24 mouse cellular contexts compared by ENCODE assay signal in the genomic region with DNA sequence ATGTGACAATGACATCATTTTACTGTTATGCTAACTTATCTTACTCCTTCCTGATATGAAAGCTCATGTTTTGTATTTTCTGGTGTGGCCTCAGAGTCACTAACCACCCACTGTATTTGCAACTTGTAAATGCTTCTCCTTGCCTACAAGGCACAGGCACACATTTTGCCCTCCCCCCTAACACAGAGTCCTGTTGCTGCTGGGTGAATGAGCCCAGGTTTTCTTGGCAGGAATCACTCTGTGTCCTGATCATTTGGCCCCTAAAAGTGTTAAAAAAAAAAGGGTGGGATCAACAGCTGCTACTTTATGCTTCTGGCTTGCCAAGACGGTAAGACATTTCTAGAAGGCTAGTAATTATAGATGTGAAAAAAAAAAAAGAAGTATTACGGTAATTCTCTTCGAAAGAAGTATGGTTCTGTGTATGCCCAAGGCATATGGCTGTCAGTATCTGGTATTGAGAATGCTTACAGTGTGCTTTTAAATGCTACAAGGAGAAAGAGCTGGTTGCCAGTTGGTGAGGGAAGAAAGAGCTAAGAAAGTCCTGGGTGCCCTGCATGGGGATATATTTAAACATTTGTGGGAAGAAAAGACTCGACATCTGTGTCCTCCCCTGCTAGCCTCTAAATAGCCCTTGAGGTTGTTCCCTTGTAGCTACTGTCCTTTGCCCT. TPM values are rescaled to one million over a fixed set of nuclear protein-coding genes. Genes with fewer than 3 reads are reported as not detected.
DNase-seq lines count a peak whose midpoint lies in the region; ATAC-seq and TF ChIP-seq lines count a peak whose summit lies in the region.
"Had no signal": no experiment of that assay in that cellular context is flagged by ENCODE, and none has a peak within 500 bp of the region (broad histone marks: within the 10 kb centered on the region; RNA-seq: fewer than 3 reads in every experiment).

No protein-coding gene starts in this region.

- peaks cover 28% of the 10 kb centered on the region for H3K4me1 ChIP-seq in forebrain, embryonic 13.5 days
- no peaks in the 10 kb centered on the region; the same call in 1 of the 2 replicates for H3K4me1 ChIP-seq in forebrain, embryonic 11.5 days (replicated peaks; ENCODE audit: control insufficient read depth, insufficient read depth, low read length)
- peaks cover 42% of the 10 kb centered on the region for H3K4me1 ChIP-seq in heart, embryonic 16.5 days (ENCODE audit: control insufficient read depth, insufficient read depth, low read length)
- H3K4me1 ChIP-seq in heart, adult 2 months (ENCODE audit: control insufficient read depth, insufficient read depth, low read length), result peaks cover 11% of the 10 kb centered on the region

- peak; percentile 50; the same call in 1 of the 2 replicates for ATAC-seq in forebrain, embryonic 13.5 days
- ATAC-seq in forebrain, embryonic 11.5 days (replicated peaks; ENCODE audit: low FRiP score), result no peak
- ATAC-seq in heart, embryonic 16.5 days (replicated peaks; ENCODE audit: extremely low read depth, insufficient read depth, low FRiP score), result no peak
- ATAC-seq in activated CD4-positive, CD25-positive, alpha-beta regulatory T cell, adult 4 months, result no peak
- ATAC-seq: midbrain, embryonic 16.5 days had no signal

- TF ChIP-seq EP300 in heart, adult 2 months (IDR thresholded peaks at IDR 0.05; ENCODE audit: insufficient read depth, low read depth, low read length), result no peak

- H3K9ac ChIP-seq in forebrain, embryonic 13.5 days, result no peak overlapping the region
- no peak overlapping the region for H3K9ac ChIP-seq in forebrain, embryonic 11.5 days (ENCODE audit: low read length)
- H3K9ac ChIP-seq in heart, embryonic 16.5 days (ENCODE audit: low read length), result no peak overlapping the region
- H3K9ac ChIP-seq in heart, adult 2 months (ENCODE audit: low read depth, low read length), result no peak overlapping the region
- H3K9ac ChIP-seq: heart, embryonic 15.5 days; hindbrain, embryonic 12.5 days; lung, embryonic 14.5 days; stomach, embryonic 15.5 days had no signal

- DNase-seq in forebrain, embryonic 11.5 days (ENCODE audit: low spot score), result no peak
- no peak for DNase-seq in heart, adult 2 months
- peak; percentile 23 for DNase-seq in T-cell, adult 2 months (ENCODE audit: low spot score)
- DNase-seq: adrenal gland, postnatal 10 days; cerebellum, adult 8-10 months; kidney, adult 2 months; kidney, postnatal 14 days; layer of hippocampus, postnatal 36 days; lung, embryonic 14.5 days; lung, postnatal 36 days; right cerebral cortex, postnatal 25 days had no signal

- no peak for TF ChIP-seq POLR2A in heart, adult 2 months (IDR thresholded peaks at IDR 0.05; ENCODE audit: insufficient read depth, low read depth, low read length)
- TF ChIP-seq POLR2A in myocyte (IDR thresholded peaks at IDR 0.05; ENCODE audit: insufficient read length, low read depth), result no peak

- H3K9me3 ChIP-seq in forebrain, embryonic 13.5 days (replicated peaks), result no peaks in the 10 kb centered on the region
- H3K9me3 ChIP-seq in forebrain, embryonic 11.5 days (ENCODE audit: control insufficient read depth, low read length), result no peaks in the 10 kb centered on the region
- H3K9me3 ChIP-seq in heart, embryonic 16.5 days (replicated peaks; ENCODE audit: control insufficient read depth, low read length), result no peaks in the 10 kb centered on the region
- H3K9me3 ChIP-seq: heart, embryonic 15.5 days; stomach, embryonic 15.5 days had no signal

- H3K4me2 ChIP-seq in forebrain, embryonic 13.5 days, result no peak overlapping the region
- H3K4me2 ChIP-seq in forebrain, embryonic 11.5 days (ENCODE audit: low read depth, low read length, severe bottlenecking), result no peak overlapping the region
- H3K4me2 ChIP-seq in heart, embryonic 16.5 days (ENCODE audit: low read depth, low read length), result no peak overlapping the region
- peak overlapping the region; percentile 79 for H3K4me2 ChIP-seq in myocyte (ENCODE audit: low read depth)
- H3K4me2 ChIP-seq: heart, embryonic 15.5 days; hindbrain, embryonic 12.5 days; liver, embryonic 11.5 days; lung, embryonic 14.5 days; stomach, embryonic 15.5 days had no signal

- H3K4me3 ChIP-seq in forebrain, embryonic 13.5 days, result no peak overlapping the region
- H3K4me3 ChIP-seq in forebrain, embryonic 11.5 days (ENCODE audit: low read depth, low read length), result no peak overlapping the region
- H3K4me3 ChIP-seq in heart, embryonic 16.5 days (ENCODE audit: low read length), result no peak overlapping the region
- no peak overlapping the region for H3K4me3 ChIP-seq in heart, adult 2 months
- H3K4me3 ChIP-seq in myocyte, result peak overlapping the region; percentile 4
- H3K4me3 ChIP-seq: heart, embryonic 15.5 days; hindbrain, embryonic 12.5 days; layer of hippocampus, adult 2 months; stomach, embryonic 15.5 days had no signal

- no peak overlapping the region for H3ac ChIP-seq in myocyte (ENCODE audit: control insufficient read depth, insufficient read length)

- H3K79me2 ChIP-seq in heart, adult 2 months (replicated peaks; ENCODE audit: control insufficient read depth, insufficient read depth, low read length), result peaks cover 4% of the 10 kb centered on the region
- H3K79me2 ChIP-seq in myocyte (ENCODE audit: control insufficient read depth, insufficient read depth), result peaks cover 93% of the 10 kb centered on the region

- H3K27ac ChIP-seq in forebrain, embryonic 13.5 days, result peak overlapping the region; percentile 37
- H3K27ac ChIP-seq in forebrain, embryonic 11.5 days (ENCODE audit: low read depth, low read length), result no peak overlapping the region
- peak overlapping the region; percentile 27 for H3K27ac ChIP-seq in heart, embryonic 16.5 days (ENCODE audit: low read length)
- H3K27ac ChIP-seq in heart, adult 2 months, result no peak overlapping the region; the same call in 1 of the 2 replicates
- H3K27ac ChIP-seq: heart, embryonic 15.5 days; hindbrain, embryonic 12.5 days; layer of hippocampus, adult 2 months; stomach, embryonic 15.5 days had no signal

- TF ChIP-seq CTCF in heart, adult 2 months (IDR thresholded peaks at IDR 0.05), result no peak

- H3K36me3 ChIP-seq in forebrain, embryonic 13.5 days (ENCODE audit: poor library complexity, severe bottlenecking), result peaks cover 11% of the 10 kb centered on the region; the same call in 1 of the 2 replicates
- no peaks in the 10 kb centered on the region for H3K36me3 ChIP-seq in forebrain, embryonic 11.5 days (ENCODE audit: control insufficient read depth, insufficient read depth, low read length)
- peaks cover 10% of the 10 kb centered on the region; the same call in 1 of the 2 replicates for H3K36me3 ChIP-seq in heart, embryonic 16.5 days (ENCODE audit: control insufficient read depth, insufficient read depth)
- peaks cover 33% of the 10 kb centered on the region for H3K36me3 ChIP-seq in heart, adult 2 months (ENCODE audit: control insufficient read depth, insufficient read depth, low read length)
- H3K36me3 ChIP-seq in myocyte (ENCODE audit: control insufficient read depth, insufficient read depth), result peaks cover 17% of the 10 kb centered on the region
- H3K36me3 ChIP-seq: stomach, embryonic 15.5 days had no signal

- no peaks in the 10 kb centered on the region for H3K27me3 ChIP-seq in forebrain, embryonic 13.5 days
- no peaks in the 10 kb centered on the region for H3K27me3 ChIP-seq in forebrain, embryonic 11.5 days (ENCODE audit: control insufficient read depth, insufficient read depth, low read length)
- H3K27me3 ChIP-seq in heart, embryonic 16.5 days (ENCODE audit: control insufficient read depth, insufficient read depth, low read length), result no peaks in the 10 kb centered on the region
- H3K27me3 ChIP-seq in heart, adult 2 months (ENCODE audit: control insufficient read depth, insufficient read depth, low read length), result no peaks in the 10 kb centered on the region
- H3K27me3 ChIP-seq in myocyte (ENCODE audit: control insufficient read depth, insufficient read depth, insufficient read length), result no peaks in the 10 kb centered on the region
- H3K27me3 ChIP-seq: heart, embryonic 15.5 days; hindbrain, embryonic 12.5 days; stomach, embryonic 15.5 days had no signal

- 71% methylated on average over 4 of the region's 4 CpGs for WGBS in forebrain, embryonic 13.5 days
- WGBS in forebrain, embryonic 11.5 days, result 89% methylated on average over 4 of the region's 4 CpGs
- WGBS in heart, embryonic 16.5 days, result 64% methylated on average over 4 of the region's 4 CpGs
- WGBS in heart, adult 2 months, result 44% methylated on average over 4 of the region's 4 CpGs

- intact Hi-C loops in heart, adult 2 months (cut with DNase I), result no loop called here

RNA-seq across cellular contexts. Expression of a gene that starts 5.8 kb away (rescaled TPM):
- 81.1 and 83.9 TPM in 2 replicates for polyA plus RNA-seq in forebrain, embryonic 13.5 days (2015; fragmentation: Nextera tagmentation; extraction: Ambion mirVana)
- polyA plus RNA-seq in forebrain, embryonic 11.5 days (2014; fragmentation: Nextera tagmentation; extraction: Ambion mirVana), result 36.4 and 36.9 TPM in 2 replicates
- polyA plus RNA-seq in heart, embryonic 16.5 days (2015; fragmentation: Nextera tagmentation; extraction: Ambion mirVana), result 99.6 and 107 TPM in 2 replicates
- 100 to 1,000 TPM; 122 to 138 TPM for total RNA-seq in heart, adult 2 months (2021)
- polyA plus RNA-seq in heart, adult 2 months (2012; rRNA removed), result 97.8 and 147 TPM in 2 replicates
- polyA plus RNA-seq in myocyte (2012; fragmentation: generic; extraction: Trizol), result 750 TPM
- 100 to 1,000 TPM; 185 to 248 TPM for polyA plus RNA-seq in activated CD4-positive, CD25-positive, alpha-beta regulatory T cell, adult 4 months (2017; shearing (Covaris generic))

RNA-seq across cellular contexts. Expression of a gene that starts 10.8 kb away (rescaled TPM):
- 97.9 and 99.9 TPM in 2 replicates for polyA plus RNA-seq in forebrain, embryonic 13.5 days (2015; fragmentation: Nextera tagmentation; extraction: Ambion mirVana)
- polyA plus RNA-seq in forebrain, embryonic 11.5 days (2014; fragmentation: Nextera tagmentation; extraction: Ambion mirVana), result 105 and 107 TPM in 2 replicates
- polyA plus RNA-seq in heart, embryonic 16.5 days (2015; fragmentation: Nextera tagmentation; extraction: Ambion mirVana), result 63.3 and 71.1 TPM in 2 replicates
- total RNA-seq in heart, adult 2 months (2021), result 10 to 100 TPM; 55.2 to 59.3 TPM
- 20.0 and 46.9 TPM in 2 replicates for polyA plus RNA-seq in heart, adult 2 months (2012; rRNA removed)
- polyA plus RNA-seq in myocyte (2012; fragmentation: generic; extraction: Trizol), result 43.7 TPM
- 10 to 100 TPM; 34.6 to 41.3 TPM for polyA plus RNA-seq in activated CD4-positive, CD25-positive, alpha-beta regulatory T cell, adult 4 months (2017; shearing (Covaris generic))

RNA-seq across cellular contexts. Expression of a gene that starts 36.3 kb away (rescaled TPM):
- not detected in 2 replicates for polyA plus RNA-seq in forebrain, embryonic 13.5 days (2015; fragmentation: Nextera tagmentation; extraction: Ambion mirVana)
- not detected in 2 replicates for polyA plus RNA-seq in forebrain, embryonic 11.5 days (2014; fragmentation: Nextera tagmentation; extraction: Ambion mirVana)
- polyA plus RNA-seq in heart, embryonic 16.5 days (2015; fragmentation: Nextera tagmentation; extraction: Ambion mirVana), result 21.6 and 27.8 TPM in 2 replicates
- 10 to 100 TPM; 50.1 to 63.0 TPM for total RNA-seq in heart, adult 2 months (2021)
- 26.3 and 40.0 TPM in 2 replicates for polyA plus RNA-seq in heart, adult 2 months (2012; rRNA removed)
- polyA plus RNA-seq in myocyte (2012; fragmentation: generic; extraction: Trizol), result 55.6 TPM
- not detected for polyA plus RNA-seq in activated CD4-positive, CD25-positive, alpha-beta regulatory T cell, adult 4 months (2017; shearing (Covaris generic))
- total RNA-seq: common myeloid progenitor, adult 5-6 weeks; granulocyte monocyte progenitor cell, adult 5-6 weeks; layer of hippocampus, adult 2 months; layer of hippocampus, postnatal 36 days; neutrophil, adult 5-6 weeks had no signal
- polyA plus RNA-seq: liver, embryonic 11.5 days; midbrain, embryonic 16.5 days had no signal

RNA-seq across cellular contexts. Expression of a gene that starts 37.4 kb away (rescaled TPM):
- 41.0 and 43.1 TPM in 2 replicates for polyA plus RNA-seq in forebrain, embryonic 13.5 days (2015; fragmentation: Nextera tagmentation; extraction: Ambion mirVana)
- 28.2 and 30.7 TPM in 2 replicates for polyA plus RNA-seq in forebrain, embryonic 11.5 days (2014; fragmentation: Nextera tagmentation; extraction: Ambion mirVana)
- 19.6 and 24.2 TPM in 2 replicates for polyA plus RNA-seq in heart, embryonic 16.5 days (2015; fragmentation: Nextera tagmentation; extraction: Ambion mirVana)
- total RNA-seq in heart, adult 2 months (2021), result 10 to 100 TPM; 35.7 to 43.6 TPM
- polyA plus RNA-seq in heart, adult 2 months (2012; rRNA removed), result 2.7 and 4.8 TPM in 2 replicates
- polyA plus RNA-seq in myocyte (2012; fragmentation: generic; extraction: Trizol), result 11.7 TPM
- polyA plus RNA-seq in activated CD4-positive, CD25-positive, alpha-beta regulatory T cell, adult 4 months (2017; shearing (Covaris generic)), result 10 to 100 TPM; 39.4 to 50.8 TPM

Comparison
In these comparisons a context has a peak if more than half of its experiments do, and no peak if none do; other contexts are left out.
1. H3K27ac ChIP-seq: peak in forebrain, embryonic 13.5 days (single experiment) and heart, embryonic 16.5 days (single experiment); none in forebrain, embryonic 11.5 days (single experiment) and heart, adult 2 months (single experiment).
2. RNA of a gene that starts 36.3 kb away (polyA plus RNA-seq): 55.6 TPM in myocyte (single experiment), 21.6 to 27.8 TPM in heart, embryonic 16.5 days and 26.3 to 40.0 TPM in heart, adult 2 months; not detected in activated CD4-positive, CD25-positive, alpha-beta regulatory T cell, adult 4 months, not detected in forebrain, embryonic 13.5 days and not detected in forebrain, embryonic 11.5 days; every median in the first group is over 10 times any median in the second.